Mouse (Mus musculus): Measurements from ENCODE around the gene Dmkn. TPM values are rescaled to one million over a fixed set of nuclear protein-coding genes. Genes with fewer than 3 reads are reported as not detected.

Gene Dmkn
- total RNA-seq, 1 experiment from 2014 or later = 2.6 TPM

GRCm38 (mm10) chr7:30761769-30762352, 1.7 kb upstream of the Dmkn start:
- DNase-seq = no peak

DNA sequence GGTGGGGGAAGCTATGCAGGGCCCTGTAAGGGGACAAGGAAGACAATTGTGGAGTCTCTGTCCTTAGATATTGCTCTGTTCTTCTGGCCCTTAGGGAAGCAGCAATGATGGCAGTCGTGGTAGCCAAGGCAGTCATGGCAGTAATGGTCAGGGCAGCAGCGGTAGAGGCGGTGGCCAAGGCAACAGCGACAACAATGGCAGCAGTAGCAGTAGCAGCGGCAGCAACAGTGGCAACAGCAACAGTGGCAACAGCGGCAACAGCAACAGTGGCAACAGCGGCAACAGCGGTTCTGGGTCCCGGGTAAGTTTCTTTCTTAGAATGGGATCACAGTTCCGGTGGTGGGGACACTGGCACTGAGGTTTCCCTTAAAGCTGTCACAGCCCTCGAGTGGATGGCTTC, 1.6 kb downstream of the Dmkn start:
- no peak for DNase-seq

DNA sequence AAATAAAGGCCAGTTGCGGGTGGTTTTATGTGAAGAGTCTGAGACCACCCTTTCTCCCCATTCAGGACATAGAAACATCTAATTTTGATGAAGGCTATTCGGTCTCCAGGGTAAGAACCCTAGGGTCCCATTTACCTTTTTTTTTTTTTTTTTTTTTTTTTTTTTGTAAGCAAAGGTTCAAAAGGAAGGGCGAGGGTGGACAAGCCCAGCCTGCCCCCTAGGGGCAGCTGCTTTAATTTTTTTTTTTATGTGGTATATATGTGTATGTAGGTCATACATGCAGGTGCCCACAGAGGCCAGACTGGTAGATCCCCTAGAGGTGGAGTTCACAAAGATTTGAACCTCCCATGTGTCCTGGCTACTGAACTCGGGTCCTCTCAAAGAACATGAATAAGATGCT, 2.9 kb downstream of the Dmkn start:
- no peak for DNase-seq

- no peak for DNase-seq
Measured at GRCm38 (mm10) chr7:30769236-30769635, 5.7 kb downstream of the Dmkn start.

DNA sequence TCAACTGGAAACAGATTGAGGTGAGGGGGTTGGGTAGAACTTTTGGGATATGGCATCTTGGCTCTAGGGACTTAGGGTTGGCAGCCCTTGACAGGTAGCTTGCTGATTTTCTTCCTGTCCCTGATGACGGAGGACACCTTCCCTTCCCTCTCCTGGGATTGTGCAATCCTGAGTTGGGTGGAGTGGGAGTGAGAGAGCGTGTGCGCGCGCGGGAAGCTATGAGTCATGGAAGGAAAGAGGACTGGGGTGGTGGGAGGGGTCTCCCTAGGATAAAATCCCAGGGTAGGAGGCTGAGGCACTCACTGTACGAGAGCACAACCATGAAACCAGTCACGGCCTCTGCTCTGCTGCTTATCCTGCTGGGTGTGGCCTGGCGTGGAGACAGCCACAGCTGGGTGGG, 12.5 kb downstream of the Dmkn start:
- no peak for DNase-seq

DNA sequence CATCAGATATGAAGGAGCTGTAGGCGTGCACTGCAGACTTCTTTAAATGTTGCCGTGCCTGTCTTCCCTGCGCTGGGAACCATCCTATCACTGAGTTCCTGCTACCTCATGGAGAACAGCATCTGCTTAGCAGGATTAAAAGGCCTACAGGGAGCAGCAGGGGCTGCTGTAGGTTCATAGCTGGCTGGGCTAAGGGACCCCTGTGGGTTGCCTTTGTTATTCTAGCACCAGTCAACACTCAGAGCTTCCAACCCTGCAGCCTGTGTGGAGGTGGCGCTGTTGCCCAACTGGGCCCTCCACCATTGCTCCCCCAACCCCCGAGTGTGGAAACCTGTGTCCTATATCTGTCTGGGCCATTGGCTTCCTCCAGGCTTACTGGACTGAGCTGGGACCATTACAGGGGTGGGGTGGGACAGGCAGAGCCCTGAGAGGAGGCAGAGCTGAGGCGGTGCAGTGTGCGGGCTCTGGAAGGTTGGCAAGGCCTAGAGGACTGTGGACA, 13.6 kb downstream of the Dmkn start:
- no peak for DNase-seq

- no peak for DNase-seq
Measured at GRCm38 (mm10) chr7:30777911-30778310, 14.4 kb downstream of the Dmkn start.

GRCm38 (mm10) chr7:30781792-30782191, 18.2 kb downstream of the Dmkn start:
- DNase-seq = no peak

DNA sequence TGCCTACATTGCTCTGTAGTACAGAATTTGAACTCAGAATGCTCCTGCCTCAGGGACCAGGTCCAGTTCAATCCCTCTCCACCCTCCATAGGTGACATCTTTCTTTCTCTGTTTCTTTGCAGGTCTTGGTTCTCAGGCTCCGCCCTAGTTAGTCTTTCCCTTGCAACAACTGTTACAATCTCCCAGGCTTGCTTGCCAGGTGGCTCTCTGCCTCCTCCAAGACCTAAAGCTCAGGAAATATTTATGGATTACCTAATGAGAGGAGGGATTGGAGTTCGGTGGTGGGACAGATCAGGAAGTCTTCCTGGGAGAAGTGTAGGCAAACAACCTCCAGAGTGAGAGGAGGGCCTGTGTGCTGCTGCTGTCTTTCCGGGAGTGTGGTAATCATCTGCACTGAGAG, 19.1 kb downstream of the Dmkn start:
- DNase-seq = no peak

DNA sequence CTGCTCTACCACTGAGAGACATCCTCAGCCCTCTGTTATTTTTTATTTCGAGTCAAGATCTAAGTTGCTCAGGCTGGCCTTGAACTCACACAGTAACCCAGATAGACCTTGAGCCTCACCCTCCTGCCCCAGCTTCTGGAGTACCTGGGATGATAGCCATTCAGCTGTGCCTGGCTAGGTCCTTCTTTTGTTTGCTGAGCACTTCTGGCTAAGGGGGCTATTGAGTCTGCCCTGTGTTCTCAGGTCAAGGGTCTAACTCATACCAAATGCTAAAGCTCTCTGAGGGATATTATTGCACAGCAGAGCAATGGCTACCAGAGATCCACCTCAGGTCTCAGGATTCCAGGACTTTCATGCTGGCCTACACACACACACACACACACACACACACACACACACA, 21.6 kb downstream of the Dmkn start:
- DNase-seq = no peak

GRCm38 (mm10) chr7:30785721-30786546, 22.4 kb downstream of the Dmkn start:
- no peak for DNase-seq

DNA sequence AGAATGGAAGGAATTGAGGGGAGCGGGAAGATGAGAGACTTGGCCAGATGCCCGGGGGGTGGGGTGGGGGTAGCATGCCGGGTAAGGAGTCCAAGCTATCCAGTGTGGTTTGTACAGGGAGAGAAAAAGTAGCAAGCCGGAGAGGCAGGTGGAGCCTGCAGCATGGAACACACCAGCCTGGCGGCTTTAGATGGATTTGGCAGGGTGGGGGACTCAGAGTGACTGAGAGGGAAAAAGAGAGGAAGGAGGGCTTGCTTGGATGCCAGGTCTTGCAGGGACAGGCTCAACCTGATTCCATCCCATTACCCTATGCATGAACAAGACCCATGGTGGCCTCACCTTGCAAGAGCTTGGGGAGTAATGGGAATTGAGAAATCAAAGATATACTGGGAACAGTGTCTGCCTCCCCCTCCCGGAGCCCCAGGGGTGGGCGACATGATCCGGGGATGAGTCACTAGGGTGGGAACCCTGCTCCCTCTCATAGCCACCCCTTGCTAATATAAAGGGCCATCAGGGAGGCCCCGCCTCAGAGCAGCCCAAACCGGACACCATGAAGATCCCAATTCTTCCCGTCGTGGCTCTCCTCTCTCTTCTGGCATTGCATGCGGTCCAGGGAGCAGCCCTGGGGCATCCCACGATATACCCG, 23.9 kb downstream of the Dmkn start, which contains the start of gene Krtdap:
Gene Krtdap (plus strand): TSS at position 520 of the 646 bp plus-strand sequence.
- no peak for DNase-seq

GRCm38 (mm10) chr7:30790141-30790540, 26.6 kb downstream of the Dmkn start:
- DNase-seq = no peak

- DNase-seq = no peak
Measured at GRCm38 (mm10) chr7:30791921-30792320, 28.4 kb downstream of the Dmkn start.

GRCm38 (mm10) chr7:30794921-30795320, 31.4 kb downstream of the Dmkn start:
- no peak for DNase-seq

GRCm38 (mm10) chr7:30796790-30797189, 33.2 kb downstream of the Dmkn start:
- DNase-seq = no peak

- DNase-seq = no peak
Measured at GRCm38 (mm10) chr7:30800653-30801052, 37.1 kb downstream of the Dmkn start.

GRCm38 (mm10) chr7:30803256-30803655, 39.7 kb downstream of the Dmkn start:
- no peak for DNase-seq

DNA sequence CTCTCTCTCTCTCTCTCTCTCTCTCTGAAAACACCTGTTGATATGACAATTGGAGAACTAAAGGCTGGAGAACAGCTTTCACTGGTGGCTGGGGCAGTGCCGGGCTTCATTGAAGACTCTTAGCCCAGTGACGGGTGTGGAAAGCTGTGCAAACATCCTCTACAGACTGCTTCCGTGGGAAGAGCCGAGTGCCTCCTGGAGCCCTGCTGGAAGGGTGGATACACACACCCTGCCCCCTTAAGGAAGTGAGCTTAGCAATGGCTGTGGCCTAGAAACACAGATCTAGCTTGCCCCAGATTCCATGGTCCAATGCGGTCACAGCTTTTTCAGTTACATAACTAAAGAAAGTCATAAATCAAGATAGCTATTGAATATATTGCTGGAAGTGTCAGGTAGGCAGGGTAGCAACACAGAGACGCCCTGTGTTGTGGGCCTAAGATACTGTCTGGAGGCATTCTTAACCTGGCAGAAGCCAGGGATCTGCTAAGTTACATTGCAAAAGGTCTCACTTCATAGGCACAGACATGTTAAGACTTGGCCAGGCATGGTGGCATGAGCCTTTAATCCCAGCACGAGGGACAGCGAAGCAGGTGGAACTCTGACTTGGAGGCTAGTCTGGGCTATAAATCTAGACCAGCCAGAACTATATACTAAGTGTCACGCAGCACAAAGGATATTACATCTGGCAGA, 40.6 kb downstream of the Dmkn start:
- no peak for DNase-seq

DNA sequence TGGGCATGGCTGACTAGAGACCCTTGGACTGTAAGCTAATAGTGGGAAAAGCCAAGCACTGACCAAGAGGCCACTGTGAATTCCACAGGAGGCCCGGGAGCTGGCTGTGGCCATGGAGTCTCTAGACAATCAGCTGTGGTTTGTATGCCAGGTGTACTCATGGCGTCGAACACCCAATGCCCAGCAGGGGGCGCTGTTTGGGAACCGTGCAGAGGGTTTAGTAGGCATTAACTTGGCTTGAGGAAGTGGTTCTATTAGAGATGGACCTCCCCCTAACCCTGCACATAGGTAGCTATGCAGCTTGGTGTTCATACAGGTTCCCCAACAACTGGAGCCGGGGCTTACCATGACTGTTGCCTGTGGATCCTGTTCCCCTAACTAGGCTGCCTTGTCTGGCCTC, 42.4 kb downstream of the Dmkn start:
- DNase-seq = peak; percentile 77

- no peak for DNase-seq
Measured at GRCm38 (mm10) chr7:30810319-30810718, 46.8 kb downstream of the Dmkn start.

- DNase-seq = no peak
Measured at GRCm38 (mm10) chr7:30811757-30812290, 48.3 kb downstream of the Dmkn start.

Data from adrenal gland, postnatal 25 days (tissue).